Mouse (Mus musculus) liver, adult (tissue): ENCODE measurements around the gene Gkap1.

Source experiments
- GATA4 ChIP-seq: IDR thresholded peaks from 2 replicates; pipeline ENCODE4 v1.6.1; 2014; ENCODE audit warnings: mild to moderate bottlenecking, low read length; ENCODE audit not compliant: insufficient replicate concordance

Gkap1 gene

DNA sequence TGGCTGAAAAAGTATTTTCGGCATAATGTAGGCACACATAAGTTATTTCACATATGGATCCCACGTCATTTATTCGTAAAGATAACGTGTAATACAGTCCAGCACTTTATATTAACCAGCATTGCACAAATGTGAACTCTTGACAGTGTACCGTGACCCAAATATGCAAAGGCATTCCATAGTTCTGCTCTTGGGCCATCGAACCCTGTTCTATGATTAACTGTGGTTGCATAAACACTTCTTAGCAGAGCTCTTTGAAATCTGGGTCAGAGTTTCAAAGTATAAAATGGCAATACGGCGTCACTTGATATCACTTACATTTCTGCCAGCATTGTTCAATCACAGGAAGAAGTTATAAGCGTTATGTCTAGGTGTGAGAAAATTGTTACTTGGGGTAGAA is 59.1 kb downstream of the Gkap1 start:
- no peak for TF ChIP-seq GATA4

DNA sequence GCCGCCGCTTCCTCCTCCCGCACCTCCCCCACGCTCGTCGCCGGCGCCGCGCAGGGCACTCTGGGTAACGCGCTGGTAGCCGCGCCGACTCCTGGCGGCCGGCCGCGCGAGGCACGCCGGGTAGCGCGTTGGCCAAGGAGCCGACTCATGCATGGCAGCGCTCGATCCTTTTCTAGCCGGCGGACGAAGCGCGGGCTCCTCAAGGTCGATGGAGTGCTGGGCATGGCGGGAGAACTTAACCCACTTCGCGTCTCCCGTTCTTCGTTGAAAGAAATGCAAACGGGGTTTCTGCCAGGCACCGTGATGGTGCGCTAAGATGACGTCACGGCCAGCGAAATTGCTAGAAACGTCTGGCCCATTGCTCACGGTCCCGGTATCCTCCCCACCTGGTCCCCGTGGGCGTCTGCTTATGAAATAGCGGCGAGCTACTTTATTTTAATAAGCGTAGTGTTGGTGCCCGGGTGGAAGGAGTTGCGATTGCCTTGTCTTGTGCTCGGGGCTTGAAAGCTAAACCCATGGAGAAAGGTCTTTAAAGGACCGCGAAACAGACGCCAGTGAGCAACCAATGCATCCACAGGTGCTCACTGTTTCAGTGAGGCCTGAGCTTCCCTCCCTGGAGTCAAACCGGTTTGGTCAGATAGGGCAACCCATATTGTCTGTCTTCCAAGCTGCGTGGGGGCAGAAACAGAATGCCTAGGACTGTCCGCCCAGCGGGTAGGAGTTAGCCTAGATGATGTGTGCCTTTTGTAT is 59.7 kb downstream of the Gkap1 start, which contains the start of gene Ubqln1:
Gene Ubqln1, minus strand, starts transcription at position 62 of the 750 bp plus-strand sequence.
- no peak for TF ChIP-seq GATA4

DNA sequence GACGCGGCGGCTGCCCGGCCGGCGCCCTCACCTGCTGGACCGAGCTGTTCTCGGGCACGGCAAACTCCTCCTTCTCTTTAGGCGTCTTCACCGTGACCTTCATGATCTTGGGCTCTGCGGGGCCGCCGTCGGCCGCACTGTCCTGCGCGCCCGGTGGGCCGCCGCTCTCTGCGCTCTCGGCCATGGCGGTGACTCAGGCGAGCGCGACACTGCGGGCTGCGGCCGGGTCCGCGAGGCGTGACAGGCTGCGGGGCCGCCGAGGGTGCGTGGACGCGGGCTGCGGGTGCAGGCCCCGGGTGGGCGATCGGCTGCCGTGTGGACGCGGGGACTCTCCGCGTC is 60.3 kb downstream of the Gkap1 start:
- no peak for TF ChIP-seq GATA4

DNA sequence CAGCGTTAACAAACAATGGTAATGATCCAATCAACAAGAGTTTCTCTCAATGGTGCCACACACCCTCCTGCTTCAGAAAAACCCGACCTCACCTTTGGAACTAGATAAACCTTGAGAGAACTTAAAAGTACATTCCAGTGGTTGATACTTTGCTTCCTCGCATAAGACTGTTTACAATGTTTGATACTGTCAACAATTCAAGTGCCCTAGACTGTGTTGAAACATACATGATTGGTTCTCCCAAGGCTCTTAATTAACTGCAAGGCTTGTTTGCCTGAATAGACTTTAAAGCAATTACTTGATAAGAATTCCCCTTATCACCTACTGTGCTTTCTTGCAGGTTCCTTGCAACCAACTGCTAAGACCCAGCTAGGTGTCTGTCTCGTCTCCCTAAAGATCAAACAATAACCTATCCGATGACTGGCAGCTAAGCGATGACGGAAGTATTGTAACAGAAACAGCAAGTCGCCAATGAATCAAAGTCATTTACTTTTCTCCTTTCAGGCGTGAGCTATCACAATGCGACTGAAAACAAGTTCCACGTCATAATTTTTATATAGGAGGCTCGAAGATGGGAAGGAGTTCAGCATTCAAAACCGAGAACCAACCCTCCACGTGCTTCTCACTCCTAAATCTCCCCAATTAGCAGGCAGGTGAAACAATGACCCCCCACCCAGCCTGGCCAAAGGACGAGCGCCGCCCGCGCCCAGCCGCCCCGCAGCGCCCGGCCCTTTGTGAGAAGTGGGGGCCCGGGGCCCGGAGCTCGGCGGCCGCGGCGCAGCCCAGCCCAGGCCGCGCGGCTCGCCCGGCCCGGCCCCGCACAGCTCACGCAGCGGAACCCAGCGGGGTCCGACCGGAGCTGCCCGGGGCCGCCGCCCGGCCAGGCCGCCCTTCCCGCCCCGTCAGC is 60.9 kb downstream of the Gkap1 start:
- TF ChIP-seq GATA4: no peak

DNA sequence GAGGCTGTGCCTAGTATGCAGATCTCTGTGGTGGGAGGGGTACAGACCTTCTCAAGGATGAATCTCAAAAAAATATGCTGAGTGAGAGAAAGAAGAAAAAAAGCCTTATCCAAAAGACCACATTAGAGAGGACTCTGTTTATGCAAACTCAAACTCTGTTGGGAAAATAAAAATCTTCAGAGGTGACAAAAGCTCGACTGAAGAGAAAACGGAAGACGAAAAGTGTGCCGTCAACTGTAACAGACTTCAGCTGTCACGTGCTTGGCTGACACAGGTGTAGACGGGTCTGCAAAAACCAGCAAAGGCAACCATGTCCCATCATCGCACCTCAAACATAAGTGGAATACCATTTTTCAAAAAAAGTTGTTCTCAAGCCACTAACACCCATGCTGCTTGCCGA is 61.7 kb downstream of the Gkap1 start:
- no peak for TF ChIP-seq GATA4

DNA sequence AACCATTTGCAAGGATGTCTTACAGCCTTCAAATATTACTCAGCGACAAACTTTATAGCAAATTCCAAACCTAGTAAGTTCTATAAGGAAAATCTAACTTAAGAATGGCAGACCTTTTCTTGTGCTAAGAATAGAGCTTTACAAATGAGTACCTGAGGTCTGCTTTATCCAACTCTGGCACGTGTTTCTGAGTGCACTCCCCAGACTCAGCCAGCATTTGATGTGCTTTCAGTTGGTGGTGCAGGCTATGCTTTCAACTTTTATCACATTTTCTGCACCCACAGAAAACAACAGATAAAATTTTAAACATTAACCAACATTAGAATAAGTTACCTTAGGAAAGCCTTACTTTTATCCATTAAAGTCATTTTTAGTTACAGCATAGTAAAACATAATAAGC is 63.0 kb downstream of the Gkap1 start:
- no peak for TF ChIP-seq GATA4

DNA sequence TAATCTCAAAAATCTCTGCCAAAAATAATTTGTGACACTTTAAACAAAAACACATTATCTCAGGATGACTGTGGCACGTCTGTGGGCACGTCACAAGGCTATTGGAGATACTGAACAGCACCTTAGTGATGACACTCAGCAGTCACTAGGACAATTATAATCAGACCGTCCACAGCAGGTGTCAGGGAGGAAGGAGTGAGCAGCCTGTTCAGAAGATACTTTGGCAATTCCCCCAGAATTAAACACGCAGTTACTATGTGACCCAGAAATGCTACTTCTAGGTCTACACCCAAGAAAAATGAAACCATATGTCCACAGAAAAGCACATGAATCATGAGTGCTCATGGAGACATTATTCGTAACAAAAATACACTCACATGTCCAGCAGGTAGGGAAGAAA is 65.1 kb downstream of the Gkap1 start:
- no peak for TF ChIP-seq GATA4

DNA sequence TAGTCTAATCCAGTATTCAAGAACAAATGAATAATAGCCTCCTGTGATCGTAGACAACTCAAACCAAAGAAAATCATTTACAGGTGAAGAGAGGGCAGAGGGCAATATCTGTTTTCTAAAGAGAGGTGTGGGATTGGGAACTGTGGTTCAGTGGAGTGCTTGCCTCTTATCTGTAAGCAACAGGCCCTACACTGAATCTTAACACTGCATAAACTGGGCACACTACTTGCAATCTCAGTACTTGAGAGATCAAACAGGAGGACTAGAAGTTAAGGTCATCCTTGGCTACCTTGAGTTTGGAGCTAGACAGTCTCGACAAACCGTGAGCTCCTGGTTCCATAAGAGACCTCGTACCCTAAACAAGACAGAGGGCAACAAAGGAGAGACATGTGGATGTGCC is 69.4 kb downstream of the Gkap1 start:
- TF ChIP-seq GATA4: no peak

DNA sequence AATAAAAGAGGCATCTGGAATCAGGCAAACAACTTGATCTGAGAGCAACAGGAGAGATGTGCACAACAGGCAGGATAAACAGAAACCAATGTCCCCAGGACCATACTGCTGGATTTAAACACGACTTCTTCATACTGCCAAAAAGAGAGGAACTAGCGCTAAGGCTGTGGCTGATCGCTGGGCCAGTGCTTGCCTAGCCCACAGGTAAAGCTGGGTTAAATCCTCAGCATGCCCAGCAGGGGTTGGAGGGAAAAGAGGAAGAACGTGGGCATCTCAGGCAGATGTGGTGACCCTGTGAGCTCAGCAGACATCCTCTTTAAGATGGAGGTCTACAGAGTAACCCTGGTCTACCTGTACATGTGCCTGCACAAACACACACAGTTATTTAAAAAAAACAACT is 70.5 kb downstream of the Gkap1 start:
- TF ChIP-seq GATA4: no peak

DNA sequence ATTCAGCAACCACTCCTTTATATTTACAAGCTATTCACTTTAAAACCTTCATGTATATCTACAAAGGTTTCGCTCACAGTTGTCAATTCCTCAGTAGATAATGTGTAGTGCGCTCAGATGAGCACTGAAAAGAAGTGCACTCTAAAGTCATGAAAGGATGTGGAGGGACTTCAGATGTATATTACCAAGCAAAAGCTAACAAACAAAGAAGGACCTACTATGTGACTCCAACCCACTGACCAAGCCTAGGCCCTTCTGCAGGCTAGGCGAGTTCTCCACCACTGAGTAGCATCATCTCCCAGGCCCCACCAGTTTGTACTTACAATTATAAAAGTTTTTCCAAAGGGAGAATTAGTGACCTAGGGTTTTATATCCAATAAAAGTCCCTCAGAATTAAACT is 71.3 kb downstream of the Gkap1 start:
- no peak for TF ChIP-seq GATA4

DNA sequence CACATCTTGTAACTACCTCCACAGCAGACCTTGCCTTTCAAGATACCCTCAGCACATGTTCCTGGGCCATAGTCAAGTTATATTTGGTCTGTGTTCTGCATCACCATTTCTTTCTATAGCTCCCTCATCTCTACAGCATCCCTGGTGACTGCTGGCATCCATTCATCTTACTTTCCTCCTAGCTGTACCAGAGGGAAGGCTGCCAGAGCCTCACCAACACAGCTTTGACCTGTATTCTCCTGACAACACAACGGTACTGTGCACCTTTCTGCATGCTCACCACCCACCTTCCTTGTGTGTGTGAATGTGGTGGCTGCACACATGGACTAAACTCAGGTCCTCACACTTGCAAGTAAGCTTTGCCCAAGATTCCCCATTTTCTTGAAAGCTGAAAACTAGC is 72.6 kb downstream of the Gkap1 start:
- TF ChIP-seq GATA4: no peak

DNA sequence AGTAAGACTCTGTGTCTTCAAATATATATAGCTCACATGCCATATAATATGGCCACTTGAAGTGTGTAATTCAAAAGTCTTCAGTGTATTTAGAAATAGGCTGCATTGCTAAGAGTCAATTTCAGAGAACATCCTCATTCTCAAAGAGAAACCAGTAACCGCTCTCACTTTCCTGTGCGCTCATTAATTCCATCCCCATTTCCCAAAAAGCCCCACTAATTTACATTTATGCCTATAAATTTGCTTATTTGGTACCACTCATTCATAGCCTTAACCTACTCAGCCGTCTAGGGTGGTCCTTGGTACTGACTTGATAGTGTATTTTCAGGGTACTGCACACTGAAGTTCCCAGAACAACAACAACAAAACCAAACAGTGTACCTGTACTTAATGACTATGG is 73.6 kb downstream of the Gkap1 start:
- TF ChIP-seq GATA4: no peak

DNA sequence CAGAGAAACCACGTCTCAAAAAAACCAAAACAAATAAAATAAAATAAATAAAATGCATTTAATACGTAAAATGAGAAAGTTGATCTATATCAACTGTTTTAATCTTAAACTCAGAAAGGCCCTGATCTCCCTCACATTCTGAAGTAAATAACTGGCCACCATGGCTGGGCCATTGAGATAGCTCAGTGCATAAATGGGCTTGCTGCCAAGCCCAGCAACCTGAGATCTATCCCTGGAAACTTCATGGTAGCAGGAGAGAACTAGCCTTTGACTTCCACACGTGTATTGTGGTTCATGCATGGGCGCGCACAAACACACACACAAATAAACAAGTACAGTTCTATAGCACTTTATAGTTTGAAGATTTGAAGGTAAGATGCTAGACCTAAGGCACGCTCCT is 74.2 kb downstream of the Gkap1 start:
- TF ChIP-seq GATA4: no peak

DNA sequence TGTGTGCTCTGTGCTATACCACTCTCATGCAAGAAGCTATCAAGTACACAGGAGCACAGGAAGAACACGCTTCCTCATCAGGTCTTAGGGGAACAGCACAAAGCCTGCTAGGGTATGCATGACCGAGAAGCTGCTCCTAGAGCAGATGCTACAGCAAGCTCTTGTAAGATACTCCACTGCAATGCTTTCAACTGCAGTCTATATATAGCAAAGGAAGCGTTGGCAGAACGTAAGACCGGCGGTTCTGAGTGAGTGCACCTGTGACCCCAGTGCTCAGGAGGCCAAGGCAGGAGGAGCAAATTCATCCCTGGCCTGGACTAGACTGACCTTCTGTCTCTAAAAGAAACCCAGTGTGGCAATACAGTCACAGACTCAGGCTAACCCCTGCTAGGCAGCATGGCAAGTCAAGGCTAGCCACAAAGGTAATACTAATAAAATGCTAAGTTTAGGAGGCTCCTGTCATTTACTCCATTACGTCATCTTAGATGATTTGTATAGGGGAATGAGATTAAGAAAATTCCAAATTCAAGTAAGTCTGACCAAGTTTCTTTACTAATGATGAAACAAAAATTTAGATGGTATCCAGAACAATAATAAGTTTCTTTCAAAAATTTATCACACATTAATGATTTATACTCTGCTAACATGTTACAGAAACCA is 77.4 kb downstream of the Gkap1 start:
- no peak for TF ChIP-seq GATA4

DNA sequence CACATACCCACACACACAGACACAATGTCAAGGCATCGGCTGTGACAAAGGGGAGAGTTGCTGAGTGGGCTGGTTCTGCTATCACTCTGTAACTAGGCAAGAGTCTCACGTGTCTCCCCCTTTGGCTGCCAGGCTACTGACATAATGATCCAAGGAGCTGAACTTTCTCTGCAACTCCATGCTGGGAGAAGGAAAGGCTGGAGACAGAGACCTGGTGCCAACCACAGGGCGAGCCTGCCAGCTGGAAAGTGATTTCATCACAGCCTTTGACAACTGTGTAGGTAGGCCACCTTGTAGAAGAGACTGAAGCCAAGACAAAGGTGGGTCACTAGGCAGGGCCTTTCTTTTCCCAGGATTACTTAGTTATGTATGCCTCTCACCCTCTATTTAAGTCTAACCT is 78.3 kb downstream of the Gkap1 start:
- no peak for TF ChIP-seq GATA4

DNA sequence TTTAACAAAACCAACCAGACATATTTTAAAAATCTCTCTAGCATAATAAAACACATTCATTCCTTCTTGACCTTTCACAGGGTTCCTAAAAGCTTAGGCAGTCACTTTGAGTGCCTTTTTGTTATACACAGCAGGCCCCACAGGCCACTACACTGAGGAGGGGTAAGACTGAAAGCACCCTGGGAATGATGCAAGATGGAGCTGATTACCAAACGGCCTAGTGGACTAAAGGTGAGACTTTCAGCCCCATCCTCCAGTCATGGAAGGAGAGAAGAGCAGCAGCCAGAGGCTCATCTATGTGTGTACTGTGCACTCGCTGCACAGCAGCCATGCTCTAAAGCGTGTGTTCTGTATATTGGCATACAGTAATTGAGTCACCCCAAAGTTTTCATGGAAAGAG is 80.6 kb downstream of the Gkap1 start:
- TF ChIP-seq GATA4: no peak

DNA sequence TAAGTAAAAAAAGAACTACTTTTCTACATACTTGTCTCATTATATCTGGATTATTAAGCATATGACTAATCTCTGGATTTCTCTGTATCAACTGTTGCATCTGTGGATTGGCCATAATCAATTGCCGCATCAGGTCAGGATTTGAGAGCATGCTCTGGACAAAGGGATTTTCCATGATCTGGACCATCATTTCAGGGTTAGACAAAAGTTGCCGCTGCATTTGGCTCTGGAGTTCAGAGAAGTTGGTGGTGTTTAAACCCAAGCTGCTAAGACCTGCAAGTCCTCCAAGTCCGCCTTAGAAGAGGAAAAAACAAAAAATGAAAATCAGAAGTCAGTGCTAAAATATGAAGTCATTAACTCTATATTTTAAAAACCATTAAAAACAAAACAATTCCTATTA is 82.3 kb downstream of the Gkap1 start:
- no peak for TF ChIP-seq GATA4

DNA sequence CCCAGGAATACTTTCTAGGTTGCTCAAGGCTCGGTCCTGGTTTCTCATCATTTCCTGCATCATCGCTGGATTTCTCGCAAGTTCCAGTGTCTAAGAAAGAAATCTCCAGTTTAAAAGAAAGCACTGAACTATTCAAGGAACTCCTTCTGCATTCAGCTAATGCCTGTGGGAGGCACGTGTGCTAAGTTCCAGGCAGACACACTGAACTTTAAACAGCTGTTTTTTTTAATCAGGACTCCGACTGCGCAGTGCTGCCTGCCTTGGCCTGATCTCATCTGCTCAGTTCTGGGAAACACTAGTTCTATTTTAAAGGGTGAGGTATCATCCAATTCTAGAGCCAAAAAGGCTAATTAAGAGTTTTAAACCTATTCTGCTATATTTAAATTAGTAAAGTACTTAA is 83.4 kb downstream of the Gkap1 start:
- no peak for TF ChIP-seq GATA4
